Mouse (Mus musculus) NIH3T3 (cell line): ENCODE measurements around the gene Sarnp.

Experiments
- DNase-seq: peaks from one replicate; pipeline ENCODE4 v3.0.0-alpha.2; 2012; ENCODE audit warnings: low read depth

Gene Sarnp

GRCm38 (mm10) chr10:128891296-128892094 lies 74.4 kb downstream of the Sarnp start, which contains the start of gene Gdf11:
Gdf11 (minus strand) TSS chr10:128891718.
- peak; percentile 87 for DNase-seq

GRCm38 (mm10) chr10:128892246-128892645 lies 75.1 kb downstream of the Sarnp start:
- no peak for DNase-seq

GRCm38 (mm10) chr10:128895437-128895836 lies 78.3 kb downstream of the Sarnp start:
- DNase-seq = peak; percentile 95

- no peak for DNase-seq
Measured at GRCm38 (mm10) chr10:128895952-128896693, 79.0 kb downstream of the Sarnp start.

- DNase-seq = no peak
Measured at GRCm38 (mm10) chr10:128896807-128897206, 79.7 kb downstream of the Sarnp start.

GRCm38 (mm10) chr10:128897501-128897900 lies 80.4 kb downstream of the Sarnp start:
- DNase-seq = peak; percentile 50

GRCm38 (mm10) chr10:128899759-128900490 lies 82.8 kb downstream of the Sarnp start:
- no peak for DNase-seq

- DNase-seq = no peak
Measured at GRCm38 (mm10) chr10:128900698-128901097, 83.6 kb downstream of the Sarnp start, which contains the start of gene Cd63. Cd63 (plus strand) TSS chr10:128900989.

GRCm38 (mm10) chr10:128901409-128901808 lies 84.3 kb downstream of the Sarnp start:
- no peak for DNase-seq

- no peak for DNase-seq
Measured at GRCm38 (mm10) chr10:128902409-128902988, 85.4 kb downstream of the Sarnp start.

GRCm38 (mm10) chr10:128904812-128905211 lies 87.7 kb downstream of the Sarnp start:
- no peak for DNase-seq

- DNase-seq = peak; percentile 79
Measured at GRCm38 (mm10) chr10:128908778-128909448, 91.8 kb downstream of the Sarnp start.

GRCm38 (mm10) chr10:128909567-128910028 lies 92.5 kb downstream of the Sarnp start:
- DNase-seq = peak; percentile 98

- peak; percentile 85 for DNase-seq
Measured at GRCm38 (mm10) chr10:128910066-128910841, 93.1 kb downstream of the Sarnp start.

- no peak for DNase-seq
Measured at GRCm38 (mm10) chr10:128911430-128911829, 94.3 kb downstream of the Sarnp start.

- DNase-seq = no peak
Measured at GRCm38 (mm10) chr10:128912268-128912667, 95.1 kb downstream of the Sarnp start.

GRCm38 (mm10) chr10:128912791-128913190 lies 95.7 kb downstream of the Sarnp start:
- DNase-seq = no peak

GRCm38 (mm10) chr10:128913219-128913618 lies 96.1 kb downstream of the Sarnp start:
- DNase-seq = peak; percentile 96

GRCm38 (mm10) chr10:128913696-128914095 lies 96.6 kb downstream of the Sarnp start:
- DNase-seq = no peak

GRCm38 (mm10) chr10:128915550-128915949 lies 98.4 kb downstream of the Sarnp start:
- no peak for DNase-seq
